Mouse (Mus musculus) liver, postnatal 0 days (tissue): ENCODE results near the gene Mmaa.

Experiments used
- CTCF ChIP-seq: sonication (generic); IDR thresholded peaks from 2 replicates; pipeline ENCODE4 v1.5.1; 2016; ENCODE audit warnings: antibody characterized with exemption, low read depth
- EP300 ChIP-seq: IDR thresholded peaks from 2 replicates; pipeline ENCODE4 v1.6.1; 2016; ENCODE audit warnings: antibody characterized with exemption, low read depth, mild to moderate bottlenecking

DNA sequence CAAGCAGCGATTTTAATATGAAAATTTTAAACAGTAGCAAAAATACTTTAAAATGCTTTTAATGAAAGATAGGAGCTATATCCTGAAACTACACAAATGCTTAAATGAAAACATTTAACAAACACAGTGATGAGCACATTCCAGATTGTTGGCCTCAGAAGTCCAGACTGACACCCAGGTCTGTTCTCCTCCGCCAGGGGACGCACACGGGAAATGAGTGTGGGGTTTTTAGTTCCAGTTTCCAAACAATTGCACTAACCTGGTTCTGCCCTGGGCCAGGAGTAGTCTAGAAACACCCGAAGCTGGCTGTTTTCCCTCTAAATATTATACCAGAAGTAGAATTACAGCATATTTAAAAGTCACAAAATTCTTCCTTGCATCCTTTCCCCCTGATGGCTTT lies 5.0 kb upstream of the Mmaa start:
- TF ChIP-seq CTCF (peak; percentile 25; the same call in 1 of the 2 replicates), EP300 (no peak)
